Mouse (Mus musculus) MEL (cell line): Measurements from ENCODE around the gene Mapre1.

ENCODE experiments used
- BHLHE40 ChIP-seq: IDR thresholded peaks from 2 replicates; pipeline ENCODE4 v1.6.1; 2012; ENCODE audit warnings: low read depth, mild to moderate bottlenecking, inconsistent platforms, low read length, improper control_type of control experiment, borderline replicate concordance
- CHD1 ChIP-seq: IDR thresholded peaks from 2 replicates; pipeline ENCODE4 v1.6.1; 2012; ENCODE audit warnings: low read depth, mild to moderate bottlenecking, inconsistent platforms, low read length, improper control_type of control experiment
- CTCF ChIP-seq, 3 experiments: IDR thresholded peaks in 2 of 3; conservative IDR thresholded peaks in 1 of 3; 2 replicates each; pipeline ENCODE4 v1.5.1; 2011 to 2012; ENCODE audit warnings: low read length in 3 of 3, low read depth in 2 of 3, mild to moderate bottlenecking in 2 of 3, improper control_type of control experiment in 1 of 3, inconsistent platforms in 1 of 3, mixed read lengths in 1 of 3, moderate library complexity in 1 of 3; ENCODE audit not compliant: control insufficient read depth in 1 of 3, insufficient read depth in 1 of 3, poor library complexity in 1 of 3, severe bottlenecking in 1 of 3
- EP300 ChIP-seq, 2 experiments: IDR thresholded peaks; 2 replicates each; pipeline ENCODE4 v1.6.1; 2011; ENCODE audit warnings: improper control_type of control experiment in 2 of 2, low read length in 2 of 2, low read depth in 1 of 2, mild to moderate bottlenecking in 1 of 2
- ETS1 ChIP-seq: IDR thresholded peaks from 2 replicates; pipeline ENCODE4 v1.6.1; 2012; ENCODE audit warnings: low read depth, mild to moderate bottlenecking, inconsistent platforms, low read length, improper control_type of control experiment, moderate library complexity
- GATA1 ChIP-seq: IDR thresholded peaks from 2 replicates; pipeline ENCODE4 v1.6.1; 2011; ENCODE audit warnings: low read depth, low read length, improper control_type of control experiment
- HCFC1 ChIP-seq: IDR thresholded peaks from 2 replicates; pipeline ENCODE4 v1.6.1; 2012; ENCODE audit warnings: low read depth, mild to moderate bottlenecking, inconsistent platforms, low read length, improper control_type of control experiment, moderate library complexity
- MAFK ChIP-seq: IDR thresholded peaks from 2 replicates; pipeline ENCODE4 v1.6.1; 2011; ENCODE audit warnings: low read depth, mild to moderate bottlenecking, low read length, improper control_type of control experiment, borderline replicate concordance
- MEF2A ChIP-seq: IDR thresholded peaks from 2 replicates; pipeline ENCODE4 v1.6.1; 2014; ENCODE audit warnings: low read depth, mild to moderate bottlenecking, inconsistent platforms, low read length, improper control_type of control experiment; ENCODE audit not compliant: poor library complexity, insufficient replicate concordance, severe bottlenecking; ENCODE audit errors: extremely low read depth
- POLR2AphosphoS2 ChIP-seq: IDR thresholded peaks from 2 replicates; pipeline ENCODE4 v1.6.1; 2011; ENCODE audit warnings: low read length, improper control_type of control experiment
- POLR2AphosphoS5 ChIP-seq: IDR thresholded peaks from 2 replicates; pipeline ENCODE4 v1.6.1; 2012; ENCODE audit warnings: low read depth, borderline replicate concordance, mild to moderate bottlenecking, inconsistent platforms, low read length, moderate library complexity, mixed read lengths
- USF1 ChIP-seq: IDR thresholded peaks from 2 replicates; pipeline ENCODE4 v1.6.1; 2014; ENCODE audit warnings: low read depth, mild to moderate bottlenecking, inconsistent platforms, low read length, improper control_type of control experiment, moderate library complexity
- ZC3H11A ChIP-seq: IDR thresholded peaks from 2 replicates; pipeline ENCODE4 v1.6.1; 2012; ENCODE audit warnings: low read depth, mild to moderate bottlenecking, inconsistent platforms, low read length, improper control_type of control experiment
- ZNF384 ChIP-seq: IDR thresholded peaks from 2 replicates; pipeline ENCODE4 v1.6.1; 2012; ENCODE audit warnings: low read depth, mild to moderate bottlenecking, inconsistent platforms, low read length, improper control_type of control experiment

DNA sequence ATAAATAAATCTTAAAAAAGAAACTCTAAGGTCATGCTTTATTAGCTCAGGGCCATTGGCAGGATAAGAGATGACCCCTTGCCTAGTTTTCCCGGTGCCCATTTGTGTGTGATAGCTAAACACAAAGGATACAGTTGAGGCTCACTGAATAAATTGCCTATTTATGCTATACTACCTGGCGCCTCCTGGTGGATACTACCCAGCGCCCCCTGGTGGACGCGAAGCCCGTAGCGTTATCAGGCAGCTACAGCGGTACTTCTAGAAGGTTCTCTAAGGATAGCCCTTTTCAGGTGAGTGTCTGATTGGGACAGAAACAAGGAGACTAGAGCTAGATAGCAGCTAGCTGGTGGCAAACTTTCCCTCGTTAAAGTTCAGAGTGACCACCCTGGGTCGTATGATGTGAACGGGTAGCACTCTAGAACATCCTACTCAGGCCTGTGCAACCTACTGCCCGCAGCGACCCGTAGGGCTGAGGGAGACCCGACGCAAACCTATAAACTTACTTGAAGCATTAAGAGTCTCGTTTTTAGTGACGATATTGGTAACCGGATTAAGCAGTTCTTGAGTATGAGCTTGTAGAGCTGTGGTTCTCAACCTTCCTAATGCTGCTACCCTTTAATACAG, 46.5 kb upstream of the Mapre1 start:
- peak in 2 of 3 experiments; percentile 95 to 98; a peak in 5 of 6 replicates for TF ChIP-seq CTCF (IDR thresholded peaks at IDR 0.05 in 2 of 3, conservative IDR thresholded peaks at IDR 0.05 in 1 of 3; ENCODE audit: control insufficient read depth in 1 of 3, insufficient read depth in 1 of 3, low read depth in 2 of 3, low read length in 3 of 3, poor library complexity in 1 of 3, severe bottlenecking in 1 of 3)
- no peak for TF ChIP-seq POLR2AphosphoS5
- no peak for TF ChIP-seq CHD1
- no peak for TF ChIP-seq USF1
- TF ChIP-seq GATA1, result 0 out of 2 replicates have a peak, but pooled peaks have one; percentile 43
- no peak for TF ChIP-seq EP300 (IDR thresholded peaks at IDR 0.05; ENCODE audit: low read depth in 1 of 2, low read length in 2 of 2)
- no peak for TF ChIP-seq MEF2A
- peak; percentile 77 for TF ChIP-seq ZC3H11A
- TF ChIP-seq BHLHE40, result no peak
- TF ChIP-seq ETS1, result no peak
- TF ChIP-seq POLR2AphosphoS2, result no peak
- TF ChIP-seq MAFK, result no peak
- no peak for TF ChIP-seq ZNF384
- TF ChIP-seq HCFC1, result no peak
